Mouse (Mus musculus) kidney, embryonic 14.5 days (tissue): ENCODE measurements around the gene Tnk1. TPM values are rescaled to one million over a fixed set of nuclear protein-coding genes. Genes with fewer than 3 reads are reported as not detected.

Experiments
- ATAC-seq: fragments of 200-750 bp; cut with Nextera tagmentation; 2 replicates; pipeline ENCODE4 v1.8.0; 2017; ENCODE audit warnings: moderate number of reproducible peaks, mild to moderate bottlenecking, moderate TSS enrichment, moderate library complexity; ENCODE audit not compliant: low FRiP score, low TSS enrichment
- H3K27ac ChIP-seq: fragments of 300-500 bp; sonication (generic); 2 replicates; pipeline ENCODE4 v1.5.1; 2014; ENCODE audit warnings: low read depth, mild to moderate bottlenecking, low read length, moderate library complexity, mixed read lengths
- H3K27me3 ChIP-seq: fragments of 300-500 bp; sonication (generic); 2 replicates; pipeline ENCODE4 v1.6.1; 2014; ENCODE audit warnings: mild to moderate bottlenecking, low read length; ENCODE audit not compliant: control insufficient read depth, insufficient read depth
- H3K36me3 ChIP-seq: fragments of 300-500 bp; sonication (generic); 2 replicates; pipeline ENCODE4 v1.6.1; 2014; ENCODE audit warnings: low read length, mixed read lengths; ENCODE audit not compliant: control insufficient read depth, insufficient read depth
- H3K4me1 ChIP-seq: fragments of 300-500 bp; sonication (generic); 2 replicates; pipeline ENCODE4 v1.6.1; 2014; ENCODE audit warnings: low read length, mixed read lengths; ENCODE audit not compliant: control insufficient read depth, insufficient read depth
- H3K4me2 ChIP-seq: fragments of 300-500 bp; sonication (generic); replicated peaks from 2 replicates; pipeline ENCODE4 v1.6.1; 2014; ENCODE audit warnings: low read depth, mild to moderate bottlenecking, low read length
- H3K4me3 ChIP-seq: fragments of 300-500 bp; sonication (generic); 2 replicates; pipeline ENCODE4 v1.5.1; 2014; ENCODE audit warnings: mild to moderate bottlenecking, low read length
- H3K9ac ChIP-seq: fragments of 300-500 bp; sonication (generic); 2 replicates; pipeline ENCODE4 v1.6.1; 2014; ENCODE audit warnings: low read depth, mild to moderate bottlenecking, low read length, moderate library complexity
- H3K9me3 ChIP-seq: fragments of 300-500 bp; sonication (generic); 2 replicates; pipeline ENCODE4 v1.6.1; 2016; ENCODE audit warnings: low read length; ENCODE audit not compliant: control insufficient read depth
- WGBS: fragments of 180-500 bp; shearing (Covaris S2); extraction: QIAGEN DNeasy Blood & Tissue Kit; methylation state at CpG from one replicate; pipeline ENCODE4 v1.1.7; 2014; 5-methylcytosine and 5-hydroxymethylcytosine counted together
- polyA plus RNA-seq: library from polyadenylated mRNA; unstranded; fragments of >200 nt; fragmentation: Nextera tagmentation; extraction: Ambion mirVana; gene quantifications from 2 replicates; pipeline ENCODE4 v1.2.1, GENCODE M21; 2014

Gene Tnk1
- polyA plus RNA-seq, 1 experiment from 2014 or later, result 4.9 TPM

DNA sequence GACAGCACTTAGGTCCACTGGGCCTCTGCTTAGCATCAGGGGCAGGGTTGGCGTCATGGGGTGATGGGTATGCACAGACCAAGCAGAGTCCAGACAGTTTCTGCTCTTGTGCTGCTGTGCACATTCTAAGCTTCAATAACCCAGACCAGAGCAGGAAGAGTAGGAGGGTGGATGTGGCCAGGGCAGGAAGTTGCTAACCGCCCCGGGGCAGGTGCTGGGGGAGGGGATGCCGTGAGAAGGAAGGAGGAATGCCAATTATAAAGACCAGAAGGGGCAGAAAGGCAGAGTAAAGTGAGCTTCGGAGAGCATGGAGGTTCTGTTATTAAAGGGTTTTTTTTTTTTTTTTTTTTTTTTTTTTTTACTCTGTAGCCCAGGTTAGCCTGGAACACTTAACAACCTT is 36.1 kb upstream of the Tnk1 start:
- peaks cover 5% of the 10 kb centered on the region for H3K4me1 ChIP-seq
- no peak for ATAC-seq
- no peaks in the 10 kb centered on the region for H3K9me3 ChIP-seq
- no peaks in the 10 kb centered on the region for H3K36me3 ChIP-seq
- 73% methylated on average over 5 of the region's 5 CpGs for WGBS
- H3K27ac ChIP-seq, result no peak overlapping the region
- H3K4me2 ChIP-seq, result no peak overlapping the region
- no peaks in the 10 kb centered on the region for H3K27me3 ChIP-seq
- no peak overlapping the region for H3K4me3 ChIP-seq
- no peak overlapping the region for H3K9ac ChIP-seq

DNA sequence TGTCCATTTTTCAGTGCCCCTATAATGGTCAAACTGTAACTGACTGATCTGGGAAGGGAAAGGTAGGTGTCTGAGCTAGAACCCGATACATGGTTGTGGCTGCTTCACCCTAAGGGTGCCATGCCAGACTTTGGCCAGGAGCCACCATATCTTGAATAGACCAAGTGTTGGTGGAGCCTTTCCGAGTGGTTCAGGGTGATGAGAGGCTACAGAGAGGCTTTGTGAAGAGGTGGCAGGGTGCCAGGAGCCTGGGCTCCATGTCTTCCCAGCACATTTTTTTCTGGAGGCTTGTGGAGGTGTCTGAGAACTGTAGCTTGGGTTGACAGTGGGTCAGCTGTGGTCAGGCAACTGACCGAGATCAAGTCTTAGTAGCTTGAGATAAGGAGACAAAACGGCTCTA is 33.0 kb upstream of the Tnk1 start:
- H3K4me2 ChIP-seq, result no peak overlapping the region
- H3K4me3 ChIP-seq, result no peak overlapping the region
- no peak overlapping the region for H3K9ac ChIP-seq
- H3K27ac ChIP-seq, result no peak overlapping the region
- no peaks in the 10 kb centered on the region for H3K36me3 ChIP-seq
- 79% methylated on average over 4 of the region's 4 CpGs for WGBS
- no peaks in the 10 kb centered on the region for H3K4me1 ChIP-seq
- H3K9me3 ChIP-seq, result no peaks in the 10 kb centered on the region
- no peaks in the 10 kb centered on the region for H3K27me3 ChIP-seq
- no peak for ATAC-seq

GRCm38 (mm10) chr11:69886907-69887635 is 28.5 kb upstream of the Tnk1 start:
- Histone ChIP-seq H3K4me1 (peaks cover 3% of the 10 kb centered on the region), H3K4me2 (no peak overlapping the region), H3K9ac (no peak overlapping the region), H3K27ac (no peak overlapping the region), H3K36me3 (no peaks in the 10 kb centered on the region), H3K27me3 (no peaks in the 10 kb centered on the region), H3K4me3 (no peak overlapping the region), H3K9me3 (no peaks in the 10 kb centered on the region)
- ATAC-seq, result no peak
- 70% methylated on average over 8 of the region's 8 CpGs for WGBS

DNA sequence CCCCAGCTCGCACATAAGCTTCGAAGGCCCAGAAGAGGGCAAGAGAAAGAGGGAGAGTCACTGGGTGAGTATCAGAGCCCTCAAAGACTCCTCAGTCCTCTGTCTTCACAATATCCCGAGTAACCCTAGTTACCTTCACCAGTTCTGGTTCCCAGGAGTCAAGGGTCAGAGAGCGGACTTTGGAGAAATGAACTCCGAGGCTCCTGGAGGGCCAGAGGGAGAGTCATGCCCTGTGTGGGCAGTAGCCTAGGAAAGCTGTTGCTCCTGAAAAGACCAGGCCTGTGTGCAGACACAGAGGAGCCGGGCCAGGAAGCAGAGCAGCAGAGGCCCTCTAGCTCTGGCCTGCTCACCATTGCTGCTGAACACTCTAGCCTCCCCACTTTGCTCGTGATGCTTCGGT is 26.1 kb upstream of the Tnk1 start:
- Histone ChIP-seq H3K36me3 (no peaks in the 10 kb centered on the region), H3K9me3 (no peaks in the 10 kb centered on the region), H3K9ac (no peak overlapping the region), H3K4me2 (no peak overlapping the region; the same call in 1 of the 2 replicates), H3K4me3 (no peak overlapping the region), H3K27ac (no peak overlapping the region), H3K4me1 (peaks cover 14% of the 10 kb centered on the region), H3K27me3 (no peaks in the 10 kb centered on the region)
- ATAC-seq, result no peak
- 71% methylated on average over 8 of the region's 8 CpGs for WGBS

DNA sequence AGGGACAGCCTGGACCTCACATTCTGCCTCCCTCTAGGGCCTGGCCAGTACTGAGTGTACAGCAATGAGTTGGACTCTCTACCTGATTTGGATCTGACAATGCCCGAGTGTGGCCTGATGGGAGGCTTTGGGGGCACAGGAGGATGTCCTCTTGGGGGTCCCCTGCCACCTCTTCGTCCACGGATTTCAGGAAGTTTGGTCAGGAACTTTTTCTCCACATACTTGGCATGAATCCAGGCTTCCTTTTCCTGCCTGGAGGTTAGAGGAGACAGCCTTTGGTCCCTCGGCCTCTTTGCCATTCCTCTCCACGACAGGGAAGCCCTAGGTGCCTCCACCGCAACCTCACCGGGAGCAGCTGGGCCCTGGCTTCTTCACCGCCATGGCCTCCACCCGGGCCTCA is 25.7 kb upstream of the Tnk1 start:
- Histone ChIP-seq H3K27me3 (no peaks in the 10 kb centered on the region), H3K27ac (no peak overlapping the region), H3K4me3 (no peak overlapping the region), H3K4me1 (peaks cover 19% of the 10 kb centered on the region), H3K4me2 (no peak overlapping the region; the same call in 1 of the 2 replicates), H3K9ac (peak overlapping the region; percentile 18; the same call in 1 of the 2 replicates), H3K9me3 (no peaks in the 10 kb centered on the region), H3K36me3 (no peaks in the 10 kb centered on the region)
- WGBS, result 60% methylated on average over 9 of the region's 9 CpGs
- ATAC-seq, result no peak

DNA sequence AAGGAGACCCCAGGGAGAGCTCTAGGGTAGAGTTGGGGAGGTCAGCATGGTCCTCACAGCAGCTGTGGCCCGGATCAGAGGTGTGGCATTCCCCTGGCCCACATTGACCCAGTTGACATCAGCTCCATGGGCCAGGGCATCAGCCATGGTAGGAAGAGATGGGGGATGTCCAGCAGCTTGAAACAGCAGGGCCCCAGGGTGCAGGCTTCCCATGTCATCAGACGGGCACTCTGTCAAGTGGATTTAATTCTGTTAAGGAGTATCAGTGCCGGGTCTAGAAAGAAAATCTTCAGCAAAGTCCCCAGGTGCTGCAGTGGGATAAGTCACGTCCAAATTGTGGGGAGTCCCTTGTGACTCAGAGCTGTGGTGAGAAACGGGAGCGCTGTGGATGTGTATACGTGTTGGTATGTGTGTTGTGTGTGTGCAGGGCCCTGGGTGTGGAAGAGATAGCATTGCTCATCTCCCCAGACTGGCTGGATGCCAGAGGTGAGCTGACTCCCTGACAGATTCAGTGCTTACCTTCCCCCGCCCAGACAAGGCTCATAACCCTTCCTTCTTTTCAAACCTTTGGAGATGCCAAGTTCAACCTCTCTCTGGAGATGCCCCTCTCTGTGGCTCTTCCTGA is 25.1 kb upstream of the Tnk1 start:
- H3K9ac ChIP-seq, result no peak overlapping the region
- 91% methylated on average over 8 of the region's 8 CpGs for WGBS
- H3K27ac ChIP-seq, result no peak overlapping the region
- H3K4me1 ChIP-seq, result peaks cover 25% of the 10 kb centered on the region
- no peaks in the 10 kb centered on the region for H3K27me3 ChIP-seq
- H3K36me3 ChIP-seq, result no peaks in the 10 kb centered on the region
- H3K9me3 ChIP-seq, result no peaks in the 10 kb centered on the region
- ATAC-seq, result no peak
- H3K4me2 ChIP-seq, result no peak overlapping the region
- H3K4me3 ChIP-seq, result no peak overlapping the region

DNA sequence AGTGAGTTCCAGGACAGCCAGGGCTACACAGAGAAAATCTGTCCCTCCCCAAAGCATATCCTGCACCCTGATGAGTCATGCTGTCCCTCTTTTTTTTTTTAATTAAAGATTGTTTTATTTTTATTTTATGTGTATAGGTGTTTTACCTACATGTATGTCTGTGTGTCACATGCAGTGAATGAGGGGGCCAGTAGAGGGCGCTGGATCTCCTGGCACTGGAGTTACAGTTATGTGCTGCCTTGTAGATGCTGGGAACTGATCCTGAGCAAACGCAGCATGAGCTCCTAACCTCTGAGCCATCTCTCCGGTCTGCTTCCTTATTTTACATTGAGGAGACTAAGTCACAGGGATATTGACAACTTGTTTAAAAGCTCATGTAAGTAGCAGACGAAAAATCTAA is 24.5 kb upstream of the Tnk1 start:
- ATAC-seq, result no peak
- Histone ChIP-seq H3K9ac (no peak overlapping the region), H3K36me3 (no peaks in the 10 kb centered on the region), H3K4me3 (no peak overlapping the region), H3K4me1 (peaks cover 25% of the 10 kb centered on the region), H3K4me2 (no peak overlapping the region), H3K9me3 (no peaks in the 10 kb centered on the region), H3K27ac (no peak overlapping the region), H3K27me3 (no peaks in the 10 kb centered on the region)
- 68% methylated on average over 4 of the region's 4 CpGs for WGBS

DNA sequence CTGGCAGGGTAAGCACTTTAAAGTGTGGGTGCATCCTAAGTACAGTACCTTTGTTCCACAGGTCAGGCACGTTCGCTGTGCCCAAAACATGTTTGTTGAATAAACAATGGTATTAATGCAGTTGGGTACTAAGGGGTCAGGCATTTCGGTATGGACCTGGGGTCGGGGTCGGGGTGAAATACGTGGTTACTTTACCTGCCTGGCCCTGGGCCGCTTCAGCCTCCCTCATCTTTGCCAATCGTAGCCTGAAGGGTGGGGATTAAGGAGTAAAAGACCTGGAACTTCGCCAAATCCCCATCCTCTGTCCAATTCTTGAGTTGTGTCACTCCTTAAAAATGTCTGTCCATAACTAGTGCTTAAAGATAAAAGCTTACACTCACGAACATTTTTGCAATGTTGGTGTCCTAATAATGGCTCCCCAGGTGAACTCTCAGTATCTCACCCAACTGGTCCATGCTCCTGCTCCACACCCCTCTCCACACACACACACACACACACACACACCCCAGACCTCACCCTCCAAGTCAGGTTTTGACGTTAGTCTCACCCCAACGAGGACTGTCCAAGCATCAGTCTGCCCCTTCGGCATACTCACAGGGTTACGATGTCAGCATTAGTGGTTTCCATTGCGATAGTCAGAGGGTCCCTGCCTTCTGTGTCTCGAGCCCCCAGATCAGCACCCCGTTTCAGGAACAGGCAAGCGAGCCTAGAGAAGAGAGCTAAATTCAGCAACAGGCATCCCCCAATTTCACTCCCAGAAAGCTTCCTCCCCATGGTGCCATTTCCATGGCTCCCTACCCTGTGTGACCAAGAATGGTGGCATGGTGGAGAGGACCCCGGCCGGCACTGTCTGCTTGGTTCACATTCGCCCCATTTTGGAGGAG is 23.5 kb upstream of the Tnk1 start:
- H3K4me2 ChIP-seq, result peak overlapping the region; percentile 81
- H3K4me1 ChIP-seq, result peaks cover 29% of the 10 kb centered on the region
- H3K9me3 ChIP-seq, result no peaks in the 10 kb centered on the region
- peak overlapping the region; percentile 40 for H3K4me3 ChIP-seq
- H3K27ac ChIP-seq, result peak overlapping the region; percentile 96
- H3K36me3 ChIP-seq, result no peaks in the 10 kb centered on the region
- H3K27me3 ChIP-seq, result no peaks in the 10 kb centered on the region
- peak overlapping the region; percentile 64 for H3K9ac ChIP-seq
- 59% methylated on average over 21 of the region's 21 CpGs for WGBS
- ATAC-seq, result no peak
